Mouse (Mus musculus) midbrain, embryonic 13.5 days (tissue): ENCODE results near the gene Bcor. TPM values are rescaled to one million over a fixed set of nuclear protein-coding genes. Genes with fewer than 3 reads are reported as not detected.

ENCODE experiments used
- ATAC-seq: fragments of 200-750 bp; cut with Nextera tagmentation; 2 replicates; pipeline ENCODE4 v1.8.0; 2017; ENCODE audit warnings: mild to moderate bottlenecking, moderate TSS enrichment, moderate library complexity
- H3K27ac ChIP-seq: fragments of 300-500 bp; sonication (generic); 2 replicates; pipeline ENCODE4 v1.5.1; 2015; ENCODE audit warnings: inconsistent platforms, mild to moderate bottlenecking, moderate library complexity
- H3K27me3 ChIP-seq: fragments of 300-500 bp; sonication (generic); 2 replicates; pipeline ENCODE4 v1.6.1; 2015; ENCODE audit warnings: mild to moderate bottlenecking, inconsistent platforms
- H3K36me3 ChIP-seq: fragments of 300-500 bp; sonication (generic); 2 replicates; pipeline ENCODE4 v1.6.1; 2015; ENCODE audit warnings: mild to moderate bottlenecking, inconsistent platforms
- H3K4me1 ChIP-seq: fragments of 300-500 bp; sonication (generic); replicated peaks from 2 replicates; pipeline ENCODE4 v1.6.1; 2015; ENCODE audit warnings: inconsistent platforms
- H3K4me2 ChIP-seq: fragments of 300-500 bp; sonication (generic); replicated peaks from 2 replicates; pipeline ENCODE4 v1.6.1; 2015; ENCODE audit warnings: moderate library complexity, mild to moderate bottlenecking, inconsistent platforms
- H3K4me3 ChIP-seq: fragments of 300-500 bp; sonication (generic); replicated peaks from 2 replicates; pipeline ENCODE4 v1.5.1; 2015; ENCODE audit warnings: mild to moderate bottlenecking, inconsistent platforms
- H3K9ac ChIP-seq: fragments of 300-500 bp; sonication (generic); replicated peaks from 2 replicates; pipeline ENCODE4 v1.6.1; 2015; ENCODE audit warnings: mild to moderate bottlenecking, inconsistent platforms
- H3K9me3 ChIP-seq: fragments of 300-500 bp; sonication (generic); 2 replicates; pipeline ENCODE4 v1.6.1; 2016; ENCODE audit warnings: mild to moderate bottlenecking, inconsistent platforms
- WGBS: fragments of 180-500 bp; shearing (Covaris S2); methylation state at CpG from one replicate; pipeline ENCODE4 v1.1.7; 2015; 5-methylcytosine and 5-hydroxymethylcytosine counted together
- polyA plus RNA-seq: library from polyadenylated mRNA; unstranded; fragments of >200 nt; fragmentation: Nextera tagmentation; extraction: Ambion mirVana; gene quantifications from 2 replicates; pipeline ENCODE4 v1.2.1, GENCODE M21; 2015

Bcor gene
- polyA plus RNA-seq, 1 experiment from 2014 or later, result 25.4 TPM

- no peaks in the 10 kb centered on the region for H3K9me3 ChIP-seq
- ATAC-seq, result no peak
- H3K4me3 ChIP-seq, result no peak overlapping the region
- no peak overlapping the region for H3K9ac ChIP-seq
- no peaks in the 10 kb centered on the region; the same call in 1 of the 2 replicates for H3K4me1 ChIP-seq
- no peaks in the 10 kb centered on the region for H3K36me3 ChIP-seq
- 79% methylated on average over 13 of the region's 13 CpGs for WGBS
- H3K4me2 ChIP-seq, result no peak overlapping the region
- peaks cover 20% of the 10 kb centered on the region; the same call in 1 of the 2 replicates for H3K27me3 ChIP-seq
- H3K27ac ChIP-seq, result no peak overlapping the region
Observed at GRCm38 (mm10) chrX:11989471-11989870, 170.7 kb downstream of the Bcor start.

- Histone ChIP-seq H3K4me3 (no peak overlapping the region), H3K36me3 (no peaks in the 10 kb centered on the region)
- WGBS, result 41% methylated on average over 7 of the region's 7 CpGs
Observed at GRCm38 (mm10) chrX:11988191-11988896, 171.8 kb downstream of the Bcor start.

DNA sequence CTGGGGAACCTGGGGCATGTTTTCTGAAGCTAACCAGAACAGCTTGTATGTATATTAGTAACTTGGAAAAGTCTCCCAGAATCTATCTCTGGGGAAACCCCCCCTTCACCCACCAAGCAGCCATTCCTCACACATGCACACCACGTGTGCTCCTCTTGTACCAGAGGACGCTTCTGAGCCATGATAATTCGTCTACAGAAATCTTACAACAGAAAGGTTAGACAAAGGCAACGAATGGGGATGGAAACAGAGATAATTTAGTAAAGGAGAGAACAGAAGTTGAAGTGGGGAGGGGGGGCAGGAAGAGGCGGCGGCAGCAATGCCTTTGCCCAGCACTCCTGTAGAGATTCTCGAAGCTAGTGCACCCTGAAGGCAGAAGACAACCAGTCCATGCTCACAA is 172.6 kb downstream of the Bcor start:
- Histone ChIP-seq H3K9ac (no peak overlapping the region), H3K4me3 (no peak overlapping the region), H3K9me3 (no peaks in the 10 kb centered on the region), H3K36me3 (no peaks in the 10 kb centered on the region), H3K27ac (no peak overlapping the region), H3K27me3 (peaks cover 20% of the 10 kb centered on the region; the same call in 1 of the 2 replicates), H3K4me1 (no peaks in the 10 kb centered on the region; the same call in 1 of the 2 replicates), H3K4me2 (no peak overlapping the region)
- ATAC-seq, result no peak
- WGBS, result 43% methylated on average over 7 of the region's 7 CpGs

More at GRCm38 (mm10) chrX:11988191-11988896, 171.8 kb downstream of the Bcor start:
- no peaks in the 10 kb centered on the region; the same call in 1 of the 2 replicates for H3K4me1 ChIP-seq
- ATAC-seq, result no peak
- no peaks in the 10 kb centered on the region for H3K9me3 ChIP-seq
- H3K27ac ChIP-seq, result no peak overlapping the region
- H3K9ac ChIP-seq, result no peak overlapping the region
- peaks cover 20% of the 10 kb centered on the region; the same call in 1 of the 2 replicates for H3K27me3 ChIP-seq
- H3K4me2 ChIP-seq, result no peak overlapping the region
